Mouse (Mus musculus): ENCODE measurements around the gene Rtn4. TPM values are rescaled to one million over a fixed set of nuclear protein-coding genes. Genes with fewer than 3 reads are reported as not detected.
"Not testable (repeated sequence)": the region's sequence is repeated elsewhere in the genome, so short reads cannot be mapped to it uniquely, and the experiment has no call there.

Rtn4 gene
- total RNA-seq, 2 experiments from 2014 or later, result 312 to 517 TPM

DNA sequence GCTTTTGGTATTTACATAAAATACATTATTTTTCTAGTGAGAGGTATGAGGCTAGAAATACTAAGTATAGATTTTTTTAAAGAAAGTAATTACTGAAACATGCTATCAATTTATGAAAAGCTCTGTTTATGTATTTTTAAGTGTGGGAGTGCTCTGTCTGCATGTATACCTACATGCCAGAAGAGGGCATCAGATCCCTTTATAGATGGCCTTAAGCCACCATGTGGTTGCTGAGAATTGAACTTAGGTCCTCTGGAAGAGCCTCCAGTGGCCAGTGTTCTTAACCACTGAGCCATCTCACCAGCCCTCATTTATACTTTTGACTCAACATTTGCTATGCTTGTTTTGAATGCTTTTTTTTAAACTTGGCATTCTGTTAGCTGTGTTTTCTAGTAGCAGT lies 16.8 kb downstream of the Rtn4 start:
- DNase-seq, result no peak

DNA sequence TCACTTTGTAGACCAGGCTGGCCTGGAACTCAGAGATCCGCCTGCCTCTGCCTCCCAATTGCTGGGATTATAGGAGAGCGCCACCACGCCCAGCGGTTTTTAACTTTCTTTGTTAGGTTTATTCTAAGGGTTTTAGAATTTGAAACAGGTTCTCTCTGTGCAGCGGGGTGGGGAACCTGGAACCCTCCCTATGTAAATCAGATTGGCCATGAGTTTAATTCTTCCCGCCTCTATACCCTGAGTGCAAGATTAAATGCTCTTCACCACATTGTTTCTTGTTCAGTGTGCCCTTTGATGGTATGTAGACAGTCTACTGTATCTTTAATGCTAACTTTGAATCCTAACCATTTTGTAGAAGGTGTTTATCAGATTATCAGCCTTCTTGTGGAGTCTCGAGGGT lies 21.4 kb downstream of the Rtn4 start:
- DNase-seq, result no peak

DNA sequence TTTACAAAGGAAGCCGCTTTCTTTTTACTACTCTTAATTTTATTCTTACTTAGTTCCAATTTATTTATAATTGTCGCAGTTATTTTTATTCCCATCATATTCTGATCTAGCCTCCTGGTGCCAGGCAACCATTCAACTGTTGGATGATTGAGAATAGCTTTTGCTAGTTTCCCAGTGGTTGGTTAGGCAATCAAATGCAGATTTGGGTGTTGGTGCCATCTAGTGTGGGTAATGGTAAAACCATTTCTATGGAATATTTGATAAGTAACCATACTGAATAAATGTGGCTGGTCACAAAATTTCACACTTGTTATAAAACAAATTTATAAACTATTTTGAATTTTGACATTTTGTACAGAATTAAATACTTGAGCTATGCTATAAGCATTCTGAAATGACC lies 22.0 kb downstream of the Rtn4 start:
- peak in 1 of 2 experiments; percentile 21 for DNase-seq

DNA sequence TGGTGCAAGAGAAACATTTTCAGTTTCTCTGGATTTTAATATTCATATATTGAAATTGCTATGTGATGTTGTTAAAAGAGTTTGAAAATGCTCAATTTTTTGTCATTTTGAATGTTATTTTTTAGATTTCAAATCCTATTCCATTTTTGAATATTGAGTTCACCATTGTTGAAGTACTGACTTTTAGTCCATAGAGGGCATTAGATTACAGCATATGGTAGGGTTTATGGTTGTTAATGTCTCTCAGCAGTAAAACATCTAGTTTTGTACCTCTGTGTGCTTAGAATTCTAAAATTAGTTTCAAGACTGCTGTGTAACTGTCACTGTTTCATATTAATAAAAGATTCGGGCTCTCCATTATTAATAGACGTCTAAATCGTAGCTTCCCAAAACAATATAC lies 22.8 kb downstream of the Rtn4 start:
- no peak for DNase-seq

DNA sequence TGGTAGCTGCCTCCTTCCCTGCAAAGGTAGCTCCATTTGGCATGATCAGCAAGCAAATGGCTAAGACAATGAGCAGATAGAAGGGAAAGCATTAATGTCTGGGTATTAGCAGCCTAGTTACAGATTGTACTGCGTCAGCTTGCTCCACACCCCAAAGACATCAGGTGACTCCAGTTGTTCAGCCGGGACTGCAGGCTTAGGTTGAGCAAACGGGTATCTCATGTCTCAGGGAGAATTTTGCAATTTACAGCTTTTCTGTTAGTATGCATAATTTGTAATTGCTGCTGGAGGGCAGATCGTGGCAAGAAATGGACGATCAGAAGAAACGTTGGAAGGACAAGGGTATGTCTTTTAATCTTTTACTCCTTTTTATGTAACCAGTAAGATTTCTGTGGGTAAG lies 25.8 kb downstream of the Rtn4 start:
- peak; percentile 7 to 24 for DNase-seq

DNA sequence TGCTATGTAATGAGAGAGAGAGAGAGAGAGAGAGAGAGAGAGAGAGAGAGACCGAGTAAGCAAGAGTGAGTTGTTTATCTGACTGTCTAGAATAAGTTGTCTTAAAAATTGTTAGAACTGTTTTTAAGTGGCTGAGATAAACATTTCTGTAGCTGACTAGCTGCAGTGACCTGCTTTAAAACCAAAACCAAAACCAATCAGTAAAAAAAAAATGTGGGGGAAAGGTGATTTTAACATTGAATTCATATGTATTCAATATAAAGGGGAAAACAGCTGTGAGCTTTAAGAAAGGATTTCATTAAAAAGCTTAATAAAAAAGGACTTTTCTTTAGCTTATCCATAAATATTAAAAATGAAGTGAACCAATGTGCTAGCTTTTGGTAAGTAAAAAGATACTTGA lies 26.9 kb downstream of the Rtn4 start:
- DNase-seq, result no peak

DNA sequence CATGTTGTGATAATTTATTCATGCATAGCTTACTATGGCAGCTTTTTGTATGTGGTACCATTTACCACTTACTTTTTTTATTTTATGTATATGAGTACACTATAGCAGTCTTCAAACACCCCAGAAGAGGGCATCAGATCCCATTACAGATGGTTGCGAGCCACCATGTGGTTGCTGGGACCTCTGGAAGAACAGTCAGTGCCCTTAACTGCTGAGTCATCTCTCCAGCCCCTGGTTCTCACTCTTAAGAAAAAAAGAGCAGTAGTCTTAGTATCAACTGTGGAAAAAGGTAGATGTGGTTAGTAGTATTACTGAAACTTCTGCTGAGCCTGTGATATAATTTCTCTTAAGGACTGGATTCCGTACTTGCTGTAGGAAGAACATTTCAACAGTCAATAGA lies 31.5 kb downstream of the Rtn4 start:
- DNase-seq, result no peak

DNA sequence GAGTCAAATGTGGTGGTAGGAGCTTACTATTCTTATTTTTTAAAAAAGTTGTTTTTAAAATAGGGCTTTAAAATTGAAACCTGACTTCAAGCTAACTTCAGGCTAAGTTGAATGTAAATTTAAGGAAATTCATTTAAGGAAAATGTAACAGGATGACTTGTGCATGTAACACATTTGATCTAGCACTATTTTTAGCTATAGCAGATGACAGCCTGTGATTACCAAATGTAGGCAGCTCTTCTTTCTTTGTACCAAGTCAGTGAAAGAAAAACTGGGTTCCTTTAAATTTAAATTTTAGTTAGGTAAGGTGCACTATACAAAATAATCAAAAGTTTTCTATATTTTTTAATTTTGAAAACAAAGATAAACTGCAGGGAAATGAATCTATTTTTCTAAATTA lies 32.4 kb downstream of the Rtn4 start:
- DNase-seq, result no peak

DNA sequence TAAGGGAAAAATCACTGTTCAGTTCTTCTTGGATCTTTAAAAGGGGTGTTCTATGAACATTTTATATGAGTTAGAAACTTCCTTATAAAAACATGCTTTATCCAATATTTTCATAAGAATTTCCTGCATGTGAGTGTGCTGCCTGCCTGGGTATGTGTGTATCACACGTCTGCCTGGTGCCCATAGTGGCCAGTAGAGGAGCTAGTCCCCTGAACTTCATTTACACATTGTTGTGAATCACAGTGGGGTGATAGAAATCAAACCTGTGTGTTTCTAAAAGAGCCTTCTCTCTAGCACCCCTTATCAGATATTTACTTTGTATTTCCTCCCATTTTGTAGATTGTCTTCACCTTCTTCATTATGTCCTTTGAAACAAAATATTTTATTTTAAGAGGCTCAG lies 32.9 kb downstream of the Rtn4 start:
- no peak for DNase-seq

DNA sequence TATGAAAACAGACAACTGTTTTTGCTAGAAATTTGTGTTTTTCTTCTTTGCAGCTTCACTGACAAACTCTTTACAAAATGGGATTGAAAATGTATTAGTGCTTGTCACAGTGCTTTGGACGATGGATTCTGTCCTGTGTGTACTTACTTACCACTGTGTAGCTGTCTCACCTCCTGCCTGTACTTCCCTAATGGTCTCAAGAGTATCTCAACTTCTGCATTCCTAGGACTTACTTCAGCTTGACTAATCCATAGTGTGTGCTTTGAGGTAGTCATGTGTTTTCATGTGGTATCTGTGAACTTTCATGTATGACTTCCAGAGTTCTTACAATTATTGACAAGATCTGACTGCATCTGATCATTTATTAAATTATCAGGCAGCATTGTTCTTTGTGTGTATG lies 35.2 kb downstream of the Rtn4 start:
- DNase-seq, result no peak

DNA sequence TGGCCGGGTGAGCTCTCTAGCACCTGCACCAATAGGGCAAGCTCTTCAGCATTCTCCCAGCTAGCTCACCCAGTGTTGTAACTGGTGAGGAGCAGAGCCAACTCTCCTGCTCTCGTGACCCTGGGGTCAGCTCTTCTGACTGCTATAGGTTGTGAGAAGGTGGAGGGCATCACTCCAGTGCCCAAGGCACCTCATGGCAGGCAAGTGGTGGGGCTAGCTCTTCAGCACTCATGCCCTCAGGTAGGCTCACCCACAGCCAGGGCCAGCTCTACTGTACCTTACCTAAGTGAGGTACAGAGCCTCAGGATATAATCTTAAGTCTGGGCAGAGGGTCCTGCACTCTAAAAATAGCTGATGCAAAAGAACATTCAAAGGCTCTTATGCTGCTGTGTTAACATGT lies 47.0 kb downstream of the Rtn4 start:
- no peak for DNase-seq

DNA sequence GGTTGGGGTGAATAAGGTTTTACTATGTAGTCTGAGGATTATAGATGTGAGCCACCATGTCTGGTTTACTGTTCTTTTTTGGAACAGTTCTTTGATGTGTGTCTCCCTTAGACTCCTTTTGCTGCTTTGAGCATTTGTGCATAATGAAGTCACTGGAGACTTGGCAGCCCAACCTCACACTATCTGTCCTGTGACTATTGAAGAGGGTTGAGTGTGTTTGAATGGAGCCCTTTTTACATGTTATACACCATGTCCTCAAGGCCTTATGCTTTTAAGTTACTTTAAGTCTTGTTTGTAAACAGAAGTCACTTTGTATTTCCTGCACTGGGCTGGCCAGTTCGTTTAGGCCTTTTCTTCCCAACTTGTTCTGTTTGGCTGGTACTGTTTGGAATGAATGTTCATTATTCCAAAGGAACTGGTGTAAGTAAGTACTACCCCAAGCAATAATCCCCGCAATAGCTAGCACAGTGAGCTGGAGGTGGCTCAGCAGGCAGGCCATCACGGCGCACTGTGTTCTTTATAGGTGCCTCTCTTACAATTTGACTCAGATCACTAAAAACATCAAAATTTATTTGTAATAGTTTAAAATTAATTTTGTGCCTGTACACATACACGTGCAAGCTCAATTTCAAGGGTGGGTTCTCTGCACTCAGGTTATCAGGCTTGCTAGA lies 52.1 kb downstream of the Rtn4 start:
- DNase-seq, result no peak

DNA sequence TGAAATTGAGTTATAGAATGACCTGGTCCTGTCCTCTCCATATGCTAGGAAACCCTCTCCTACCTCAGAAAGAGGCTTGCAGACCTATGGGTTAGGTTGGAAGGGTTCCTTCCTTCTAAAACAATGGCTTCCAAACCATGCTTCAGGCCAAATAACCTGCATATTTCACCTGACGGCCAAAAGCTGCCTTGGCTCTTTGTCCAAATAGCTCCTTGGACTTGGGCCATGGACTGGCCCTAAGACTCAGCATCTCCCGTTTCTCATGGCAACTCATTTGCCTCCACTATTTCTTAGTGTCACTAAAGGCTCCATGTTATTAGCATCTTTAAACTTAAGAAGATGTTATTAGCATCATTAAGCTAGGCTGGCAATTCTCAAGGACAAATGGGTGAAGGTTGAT lies 52.8 kb downstream of the Rtn4 start:
- DNase-seq, result no peak

DNA sequence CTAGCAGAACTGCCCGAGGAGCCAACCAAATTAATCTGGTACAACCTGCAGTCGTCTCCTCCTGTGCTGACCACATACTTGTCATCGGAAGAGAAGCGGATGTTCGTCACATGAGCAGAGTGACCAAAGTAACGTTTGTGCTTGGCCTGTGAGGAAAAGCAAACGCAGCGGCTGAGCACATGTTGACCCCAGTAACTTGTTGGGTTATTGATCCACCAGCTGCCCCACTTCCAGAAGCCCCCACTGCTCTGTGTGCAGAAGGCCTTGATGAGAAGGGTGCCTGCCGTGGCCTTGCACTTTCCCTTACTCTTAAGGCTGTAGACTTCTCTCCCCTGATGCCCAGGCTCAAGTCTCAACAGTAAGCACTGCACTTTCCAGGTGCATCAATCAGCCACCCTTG lies 53.5 kb downstream of the Rtn4 start:
- DNase-seq, result no peak

DNA sequence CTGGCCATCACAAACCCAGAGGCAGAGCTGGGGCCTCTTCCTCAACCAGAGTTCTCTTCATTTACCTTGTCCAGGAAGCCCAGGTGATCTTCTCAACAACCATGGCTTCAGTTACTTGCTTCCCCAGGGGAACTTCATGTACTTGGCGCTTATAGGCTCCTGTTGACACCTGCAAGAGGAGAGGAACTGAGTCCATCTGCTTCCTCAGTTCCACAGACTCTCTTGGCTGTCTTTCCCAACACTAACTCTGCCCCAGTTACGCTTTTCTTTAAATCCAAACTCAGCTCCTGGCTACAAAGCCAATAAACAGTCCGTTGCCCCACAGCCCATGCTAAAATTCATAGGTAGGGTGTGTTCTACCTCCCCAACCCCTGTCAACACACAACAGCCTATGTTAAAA lies 54.6 kb downstream of the Rtn4 start:
- no peak for DNase-seq

DNA sequence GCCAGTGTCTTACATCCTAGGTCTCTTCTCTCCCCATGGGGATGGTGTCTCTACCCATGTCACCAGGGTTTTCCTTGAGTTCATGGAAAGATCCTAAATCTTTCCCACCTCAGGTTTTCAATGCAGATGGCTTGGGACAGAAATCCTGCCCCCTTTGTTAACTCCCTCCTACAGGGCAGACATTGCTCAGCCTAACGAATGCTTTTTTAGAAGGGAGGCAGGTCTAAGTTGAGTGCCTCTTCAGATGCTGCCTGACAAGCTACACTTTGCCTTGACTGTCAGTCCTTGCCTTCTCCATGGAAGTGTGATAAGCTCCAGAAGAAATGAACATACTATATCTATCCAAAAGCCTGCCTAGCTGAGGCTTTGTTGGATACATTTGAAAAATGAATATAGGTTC lies 55.1 kb downstream of the Rtn4 start:
- DNase-seq, result no peak

DNA sequence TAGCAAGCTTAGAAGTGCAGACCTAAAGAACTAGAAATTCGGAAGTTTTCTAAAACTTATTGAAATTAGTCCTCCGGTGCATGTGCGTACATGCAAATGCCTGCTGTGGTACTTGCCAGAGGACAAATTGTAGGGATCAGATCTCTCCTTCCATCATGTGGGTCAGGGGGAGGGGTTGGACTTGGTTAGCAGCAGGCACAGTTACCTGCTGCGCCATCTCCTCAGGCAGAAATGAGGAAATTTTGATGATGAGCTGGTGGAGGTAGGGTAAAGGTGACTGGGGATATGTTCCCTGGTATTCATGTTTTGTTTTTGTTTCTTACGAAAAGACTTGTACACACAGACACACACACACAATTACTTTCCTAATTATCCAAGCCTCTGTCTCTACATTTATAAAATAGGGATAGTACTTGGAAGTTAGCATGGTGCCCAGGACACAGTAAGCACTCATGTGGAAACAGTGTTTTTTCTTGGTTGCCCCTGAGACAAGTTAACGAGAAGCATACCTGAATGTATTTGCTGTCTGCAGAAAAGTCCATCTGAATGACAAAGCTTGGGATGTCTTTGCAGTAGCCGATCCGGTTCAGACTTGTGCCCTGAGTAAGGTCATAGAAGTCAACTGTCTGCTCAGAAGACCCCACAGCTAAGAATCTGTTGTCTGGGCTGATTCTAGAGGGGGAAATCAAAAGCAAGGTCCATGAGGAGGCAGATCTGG lies 56.2 kb downstream of the Rtn4 start:
- no peak for DNase-seq

DNA sequence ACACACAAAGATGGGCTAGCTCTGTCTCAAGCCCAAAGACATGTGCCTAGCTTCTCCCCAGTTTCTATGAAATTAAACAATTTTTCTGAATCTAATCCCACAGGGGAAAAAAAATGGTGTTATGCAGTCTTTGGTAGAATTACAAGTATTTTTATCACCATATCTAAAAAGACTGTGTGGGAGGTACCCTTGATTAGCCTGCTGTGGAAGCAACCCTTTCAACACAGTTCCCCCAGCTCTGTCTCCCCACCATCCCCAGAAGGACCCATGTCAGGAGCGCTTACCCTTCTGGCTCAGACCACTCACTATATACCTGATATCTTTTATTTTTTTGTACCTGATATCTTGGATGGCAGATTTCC lies 56.7 kb downstream of the Rtn4 start:
- DNase-seq, result no peak

DNA sequence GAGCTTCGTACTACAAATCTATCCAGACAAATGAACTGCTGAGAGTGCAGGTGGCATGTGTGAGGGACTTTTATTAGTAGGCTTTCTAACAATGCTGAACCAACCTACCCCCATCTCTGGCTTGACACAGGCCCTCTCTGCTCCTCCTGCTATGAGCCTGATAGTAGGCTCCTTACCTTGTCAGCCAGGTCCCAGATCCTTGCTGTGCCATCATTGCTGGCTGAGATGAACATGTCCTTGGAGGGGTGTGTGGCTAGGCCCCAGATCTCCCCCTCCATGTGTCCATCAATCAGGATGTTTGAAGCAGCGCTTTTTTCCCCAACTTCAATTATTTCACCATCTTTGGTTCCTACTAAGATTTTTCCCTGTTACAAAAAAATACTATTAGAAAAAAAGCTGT lies 58.3 kb downstream of the Rtn4 start:
- no peak for DNase-seq

DNA sequence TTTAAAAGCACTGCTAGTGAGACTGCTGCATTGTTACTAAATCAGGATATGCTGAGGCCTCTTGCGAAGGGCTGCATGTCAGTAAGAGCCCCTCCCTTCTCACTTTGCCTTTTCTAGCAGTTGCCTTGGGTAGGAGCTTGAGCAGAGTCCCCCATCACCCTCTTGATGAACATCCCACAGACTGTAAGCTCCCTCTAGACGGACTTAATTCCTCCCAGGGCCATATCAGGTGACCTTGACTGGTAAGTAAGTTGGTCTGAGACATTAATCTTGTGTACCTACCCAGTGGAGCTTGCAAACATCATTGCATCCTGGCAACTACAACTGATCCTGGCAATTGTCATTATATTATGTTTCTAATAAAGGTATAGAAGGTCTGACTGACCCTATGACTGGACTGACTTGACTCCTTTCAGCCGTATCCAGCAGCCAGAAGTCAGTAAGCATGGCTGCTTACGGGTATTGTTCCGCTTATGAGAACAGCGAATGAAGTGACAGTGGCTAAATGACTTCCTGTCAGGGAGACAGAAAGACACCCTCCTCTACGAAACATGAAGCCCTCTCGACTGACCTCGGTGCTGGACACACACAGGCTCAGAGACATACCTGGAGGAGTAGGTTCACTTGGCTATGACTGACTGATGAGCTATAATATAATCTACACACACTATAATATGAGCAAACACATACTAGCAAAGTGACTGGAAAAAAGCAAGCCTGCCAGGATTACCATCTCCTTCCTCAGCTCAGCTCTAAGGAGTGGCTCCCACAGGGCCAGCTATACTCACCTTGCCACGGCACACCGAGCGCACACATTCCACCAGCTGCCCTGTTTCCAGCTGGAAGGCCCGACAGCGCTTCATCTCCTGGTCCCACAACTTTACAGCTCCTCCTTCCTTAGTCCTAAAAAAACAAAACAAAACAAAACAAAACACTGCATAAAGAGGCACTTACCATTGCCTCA lies 59.2 kb downstream of the Rtn4 start:
- no peak for DNase-seq

DNA sequence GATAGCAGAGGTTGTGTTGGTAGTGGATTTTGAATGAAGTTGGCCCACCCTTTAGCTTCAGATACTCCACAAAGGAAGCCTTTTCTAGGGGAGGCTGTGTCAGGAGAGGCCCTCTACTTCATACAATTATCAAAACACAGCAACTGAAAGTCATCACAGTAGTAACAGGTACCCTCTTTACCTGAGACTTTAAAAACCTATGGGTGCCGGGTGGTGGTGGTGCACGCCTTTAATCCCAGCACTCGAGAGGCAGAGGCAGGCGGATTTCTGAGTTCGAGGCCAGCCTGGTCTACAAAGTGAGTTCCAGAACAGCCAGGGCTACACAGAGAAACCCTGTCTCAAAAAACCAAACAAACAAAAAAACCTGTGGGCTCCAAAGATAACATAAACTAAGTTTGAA lies 63.3 kb downstream of the Rtn4 start:
- not testable (repeated sequence) for DNase-seq

DNA sequence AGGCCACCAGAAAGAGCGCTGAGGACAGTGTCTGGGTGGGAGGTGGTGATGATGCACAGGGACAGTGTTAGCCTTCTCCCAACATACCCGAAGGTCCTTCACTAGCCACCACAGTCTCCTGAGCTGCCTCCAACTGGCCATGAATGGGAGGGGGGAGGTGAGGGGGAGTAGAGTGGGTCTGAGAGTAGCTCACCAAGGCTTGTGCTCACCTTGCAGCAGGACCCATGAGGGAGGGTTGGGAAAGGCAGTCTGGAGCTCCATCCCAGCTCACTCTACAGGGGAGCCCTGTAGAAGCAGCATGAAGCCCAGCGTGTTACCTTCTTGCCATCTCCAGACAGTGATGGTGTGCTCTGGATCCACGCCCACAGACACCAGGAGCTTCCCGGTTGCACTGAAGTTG lies 65.9 kb downstream of the Rtn4 start:
- no peak for DNase-seq

DNA sequence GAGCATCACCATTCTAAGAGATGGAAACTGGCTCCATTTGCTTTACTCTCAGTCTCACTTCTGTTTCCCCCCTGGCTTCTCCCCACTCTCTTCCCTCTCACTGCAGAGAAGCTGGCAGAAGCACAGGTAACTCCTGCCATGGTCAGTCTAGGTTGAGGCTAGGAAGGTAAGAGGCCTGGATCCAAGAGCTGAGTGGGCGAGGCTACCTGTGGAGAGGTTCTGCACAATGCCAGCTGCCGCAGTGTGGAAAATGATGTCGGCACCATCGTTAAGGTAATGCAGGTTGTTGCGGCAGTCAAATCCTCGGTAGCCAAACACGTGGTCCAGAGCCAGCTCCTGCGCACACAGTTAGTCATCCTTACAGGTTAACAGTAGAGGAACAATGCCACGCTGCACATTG lies 68.6 kb downstream of the Rtn4 start:
- DNase-seq, result no peak

Data from adrenal gland, postnatal 36 days (tissue).